Comparison of ENCODE assay signal across 8 mouse cellular contexts in the genomic region with DNA sequence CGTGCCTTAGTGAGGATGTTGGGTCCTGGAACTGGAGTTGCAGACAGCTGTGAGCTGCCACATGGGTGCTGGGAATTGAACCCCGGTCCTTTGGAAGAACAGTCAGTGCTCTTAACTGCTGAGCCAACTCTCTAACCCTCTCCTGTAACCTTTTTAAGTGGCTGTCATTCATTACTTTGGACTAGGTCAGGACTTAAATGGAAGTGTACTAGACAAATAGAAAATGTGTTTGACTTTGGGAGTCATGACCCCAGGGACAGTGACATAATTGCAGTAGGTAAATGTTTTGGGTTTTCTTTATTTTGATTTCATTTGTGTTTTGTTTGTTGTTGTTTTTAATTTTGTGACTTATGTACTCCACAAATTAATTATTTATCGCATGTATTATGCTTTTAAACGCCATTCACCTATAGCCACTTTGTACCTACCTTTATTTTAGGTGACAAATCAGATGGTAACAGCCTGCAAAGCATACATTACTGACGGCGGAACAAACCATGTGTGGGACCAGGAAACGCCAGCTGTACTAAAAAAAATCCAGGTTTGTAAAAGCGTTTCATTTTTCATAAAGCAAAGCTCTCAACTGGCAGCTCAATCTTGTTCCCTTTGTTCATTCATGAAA. TPM values are rescaled to one million over a fixed set of nuclear protein-coding genes. Genes with fewer than 3 reads are reported as not detected.
DNase-seq lines count a peak whose midpoint lies in the region; ATAC-seq and TF ChIP-seq lines count a peak whose summit lies in the region.

No protein-coding gene starts in this region.

- H3K9me3 ChIP-seq in kidney, embryonic 16.5 days (ENCODE audit: low read length): no peaks in the 10 kb centered on the region
- H3K9me3 ChIP-seq in forebrain, embryonic 10.5 days: no peaks in the 10 kb centered on the region; the same call in 1 of the 2 replicates
- no peaks in the 10 kb centered on the region for H3K9me3 ChIP-seq in limb, embryonic 10.5 days (replicated peaks)
- H3K9me3 ChIP-seq in midbrain, postnatal 0 days (ENCODE audit: low read length): no peaks in the 10 kb centered on the region

- no peaks in the 10 kb centered on the region for H3K4me1 ChIP-seq in kidney, embryonic 16.5 days (ENCODE audit: insufficient read depth, low read length)
- peaks cover 10% of the 10 kb centered on the region for H3K4me1 ChIP-seq in forebrain, embryonic 10.5 days
- peaks cover 12% of the 10 kb centered on the region for H3K4me1 ChIP-seq in limb, embryonic 10.5 days
- H3K4me1 ChIP-seq in midbrain, postnatal 0 days (ENCODE audit: insufficient read depth, low read length): no peaks in the 10 kb centered on the region

- 49% methylated on average over 8 of the region's 8 CpGs for WGBS in kidney, embryonic 16.5 days
- 66% methylated on average over 8 of the region's 8 CpGs for WGBS in forebrain, embryonic 10.5 days
- 72% methylated on average over 8 of the region's 8 CpGs for WGBS in limb, embryonic 10.5 days
- 45% methylated on average over 8 of the region's 8 CpGs for WGBS in midbrain, postnatal 0 days

- peak; percentile 12; the same call in 1 of the 2 replicates for ATAC-seq in kidney, embryonic 16.5 days (ENCODE audit: low FRiP score, low TSS enrichment)
- no peak for ATAC-seq in midbrain, postnatal 0 days (ENCODE audit: low FRiP score)

- peak overlapping the region; percentile 84 for H3K27ac ChIP-seq in kidney, embryonic 16.5 days (ENCODE audit: low read length)
- peak overlapping the region; percentile 70 for H3K27ac ChIP-seq in forebrain, embryonic 10.5 days
- H3K27ac ChIP-seq in limb, embryonic 10.5 days: peak overlapping the region; percentile 63; the same call in 1 of the 2 replicates
- H3K27ac ChIP-seq in midbrain, postnatal 0 days (ENCODE audit: low read depth, low read length): peak overlapping the region; percentile 8; the same call in 1 of the 2 replicates

- TF ChIP-seq CTCF in midbrain, postnatal 0 days (IDR thresholded peaks at IDR 0.05): no peak

- peak overlapping the region; percentile 59 for H3K4me2 ChIP-seq in kidney, embryonic 16.5 days (replicated peaks; ENCODE audit: low read depth, low read length)
- peak overlapping the region; percentile 35 for H3K4me2 ChIP-seq in midbrain, postnatal 0 days (ENCODE audit: low read depth, low read length, poor library complexity, severe bottlenecking)

- no peaks in the 10 kb centered on the region for H3K27me3 ChIP-seq in kidney, embryonic 16.5 days (ENCODE audit: insufficient read depth, low read length)
- H3K27me3 ChIP-seq in forebrain, embryonic 10.5 days (ENCODE audit: poor library complexity, severe bottlenecking): no peaks in the 10 kb centered on the region
- H3K27me3 ChIP-seq in limb, embryonic 10.5 days (ENCODE audit: low read depth, poor library complexity, severe bottlenecking): no peaks in the 10 kb centered on the region
- no peaks in the 10 kb centered on the region for H3K27me3 ChIP-seq in midbrain, postnatal 0 days (ENCODE audit: insufficient read depth, low read length)

- peak overlapping the region; percentile 45 for H3K4me3 ChIP-seq in kidney, embryonic 16.5 days (ENCODE audit: low read length)
- H3K4me3 ChIP-seq in forebrain, embryonic 10.5 days: peak overlapping the region; percentile 52
- H3K4me3 ChIP-seq in limb, embryonic 10.5 days: peak overlapping the region; percentile 49
- peak overlapping the region; percentile 27 for H3K4me3 ChIP-seq in midbrain, postnatal 0 days (ENCODE audit: low read depth, low read length)

- peak overlapping the region; percentile 71 for H3K9ac ChIP-seq in kidney, embryonic 16.5 days (replicated peaks; ENCODE audit: low read length)
- H3K9ac ChIP-seq in midbrain, postnatal 0 days (replicated peaks; ENCODE audit: low read length, poor library complexity, severe bottlenecking): no peak overlapping the region; the same call in 1 of the 2 replicates

- no peaks in the 10 kb centered on the region for H3K36me3 ChIP-seq in kidney, embryonic 16.5 days (ENCODE audit: insufficient read depth, low read length)
- H3K36me3 ChIP-seq in forebrain, embryonic 10.5 days (replicated peaks): no peaks in the 10 kb centered on the region
- H3K36me3 ChIP-seq in limb, embryonic 10.5 days: no peaks in the 10 kb centered on the region
- no peaks in the 10 kb centered on the region for H3K36me3 ChIP-seq in midbrain, postnatal 0 days (ENCODE audit: insufficient read depth, low read length)

- DNase-seq in kidney, postnatal 25 days: no peak
- no peak for DNase-seq in forebrain, embryonic 10.5 days (ENCODE audit: extremely low spot score, low spot score)
- DNase-seq in limb, embryonic 10.5 days (ENCODE audit: low spot score): no peak
- DNase-seq in midbrain, postnatal 0 days (ENCODE audit: low spot score): no peak
- no peak for DNase-seq in spleen, postnatal 10 days (ENCODE audit: low spot score in 2 of 2)
- DNase-seq in testis, postnatal 14 days (ENCODE audit: low spot score): no peak
- no peak for DNase-seq in thymus, postnatal 14 days

RNA-seq across cellular contexts. Expression of a gene that starts 31.0 kb away (rescaled TPM):
- 216 and 222 TPM in 2 replicates for polyA plus RNA-seq in kidney, embryonic 16.5 days (2015; fragmentation: Nextera tagmentation; extraction: Ambion mirVana)
- 258 and 260 TPM in 2 replicates for polyA plus RNA-seq in forebrain, embryonic 10.5 days (2016; fragmentation: Nextera tagmentation; extraction: Ambion mirVana)
- 202 and 206 TPM in 2 replicates for polyA plus RNA-seq in limb, embryonic 10.5 days (2016; fragmentation: Nextera tagmentation; extraction: Ambion mirVana)
- 148 and 163 TPM in 2 replicates for total RNA-seq in midbrain, postnatal 0 days (2014; rRNA removed)
- 197 and 200 TPM in 2 replicates for polyA plus RNA-seq in midbrain, postnatal 0 days (2015; fragmentation: Nextera tagmentation; extraction: Ambion mirVana)

RNA-seq across cellular contexts. Expression of a gene that starts 33.5 kb away (rescaled TPM):
- polyA plus RNA-seq in kidney, embryonic 16.5 days (2015; fragmentation: Nextera tagmentation; extraction: Ambion mirVana): 0.82 and 1.2 TPM in 2 replicates
- polyA plus RNA-seq in forebrain, embryonic 10.5 days (2016; fragmentation: Nextera tagmentation; extraction: Ambion mirVana): 0.68 and 1.1 TPM in 2 replicates
- polyA plus RNA-seq in limb, embryonic 10.5 days (2016; fragmentation: Nextera tagmentation; extraction: Ambion mirVana): 0.49 and 0.51 TPM in 2 replicates
- 4.2 and 5.2 TPM in 2 replicates for total RNA-seq in midbrain, postnatal 0 days (2014; rRNA removed)
- 2.4 and 3.1 TPM in 2 replicates for polyA plus RNA-seq in midbrain, postnatal 0 days (2015; fragmentation: Nextera tagmentation; extraction: Ambion mirVana)

Comparison
In these comparisons a context has a peak if more than half of its experiments do, and no peak if none do; other contexts are left out.
1. H3K27ac ChIP-seq: peak in every context shown above with its lines; median percentile 84 in kidney, embryonic 16.5 days; 70 in forebrain, embryonic 10.5 days; 63 in limb, embryonic 10.5 days; 8 in midbrain, postnatal 0 days.